Mouse (Mus musculus) cortical plate, adult 2 months (tissue): ENCODE data around the gene Gm21969. TPM values are rescaled to one million over a fixed set of nuclear protein-coding genes. Genes with fewer than 3 reads are reported as not detected.

ENCODE experiments used
- H3K27ac ChIP-seq: fragments of 200-500 bp; 2 replicates; pipeline ENCODE4 v1.5.1; 2012; ENCODE audit warnings: low read length, control low read depth, inconsistent platforms; ENCODE audit not compliant: insufficient read depth
- H3K4me1 ChIP-seq: fragments of 200-500 bp; 2 replicates; pipeline ENCODE4 v1.6.1; 2011; ENCODE audit warnings: low read length; ENCODE audit not compliant: control insufficient read depth, insufficient read depth
- H3K4me3 ChIP-seq: fragments of 200-500 bp; 2 replicates; pipeline ENCODE4 v1.5.1; 2011; ENCODE audit warnings: mild to moderate bottlenecking, low read length, control low read depth; ENCODE audit not compliant: insufficient read depth
- CTCF ChIP-seq: fragments of 200-500 bp; IDR thresholded peaks from 2 replicates; pipeline ENCODE4 v1.5.1; 2011; ENCODE audit warnings: mild to moderate bottlenecking, control low read depth, low read length; ENCODE audit not compliant: insufficient read depth; ENCODE audit errors: extremely low read depth
- POLR2A ChIP-seq: fragments of 200-500 bp; IDR thresholded peaks from 2 replicates; pipeline ENCODE4 v1.6.1; 2011; ENCODE audit warnings: mild to moderate bottlenecking, low read length, control low read depth; ENCODE audit not compliant: insufficient read depth; ENCODE audit errors: extremely low read depth
- polyA plus RNA-seq: library from polyadenylated mRNA; depleted of rRNA; stranded (reverse); fragments of >200 nt; gene quantifications from 2 replicates; pipeline ENCODE4 v1.2.3, GENCODE M21; 2012

Gene Gm21969
- polyA plus RNA-seq, 1 experiment, result not detected

- Histone ChIP-seq H3K4me1 (no peaks in the 10 kb centered on the region), H3K27ac (no peak overlapping the region), H3K4me3 (no peak overlapping the region)
- TF ChIP-seq CTCF, result no peak
- TF ChIP-seq POLR2A, result no peak
These were observed 37.8 kb downstream of the Gm21969 start for GRCm38 (mm10) chr4:139640775-139641174.

GRCm38 (mm10) chr4:139641829-139642425 lies 38.9 kb downstream of the Gm21969 start:
- TF ChIP-seq POLR2A, result no peak
- no peak for TF ChIP-seq CTCF
- H3K4me3 ChIP-seq, result no peak overlapping the region
- no peaks in the 10 kb centered on the region for H3K4me1 ChIP-seq
- H3K27ac ChIP-seq, result no peak overlapping the region

GRCm38 (mm10) chr4:139643972-139644371 lies 41.0 kb downstream of the Gm21969 start:
- Histone ChIP-seq H3K4me3 (no peak overlapping the region), H3K4me1 (no peaks in the 10 kb centered on the region), H3K27ac (no peak overlapping the region)
- TF ChIP-seq POLR2A, result no peak
- peak; percentile 93 for TF ChIP-seq CTCF

GRCm38 (mm10) chr4:139646916-139647315 lies 43.9 kb downstream of the Gm21969 start:
- Histone ChIP-seq H3K4me3 (no peak overlapping the region), H3K27ac (no peak overlapping the region), H3K4me1 (no peaks in the 10 kb centered on the region)
- TF ChIP-seq CTCF, result no peak; the same call in 1 of the 2 replicates
- no peak for TF ChIP-seq POLR2A

- TF ChIP-seq POLR2A (no peak), CTCF (no peak)
- Histone ChIP-seq H3K4me3 (no peak overlapping the region), H3K4me1 (no peaks in the 10 kb centered on the region), H3K27ac (no peak overlapping the region)
These were observed 47.2 kb downstream of the Gm21969 start for GRCm38 (mm10) chr4:139650086-139650743.

GRCm38 (mm10) chr4:139650907-139651306 lies 47.9 kb downstream of the Gm21969 start:
- no peak for TF ChIP-seq POLR2A
- no peak for TF ChIP-seq CTCF
- no peaks in the 10 kb centered on the region for H3K4me1 ChIP-seq
- H3K27ac ChIP-seq, result no peak overlapping the region
- H3K4me3 ChIP-seq, result no peak overlapping the region

- Histone ChIP-seq H3K27ac (no peak within 1 kb of the TSS), H3K4me3 (no peak within 1 kb of the TSS), H3K4me1 (no peaks in the 10 kb centered on the region)
- TF ChIP-seq POLR2A (no peak), CTCF (no peak)
These were observed 50.3 kb downstream of the Gm21969 start, which contains the start of gene Tas1r2 for GRCm38 (mm10) chr4:139653238-139653637. Tas1r2 (plus strand) TSS chr4:139653538.

GRCm38 (mm10) chr4:139661897-139662296 lies 58.9 kb downstream of the Gm21969 start:
- H3K4me1 ChIP-seq, result no peaks in the 10 kb centered on the region
- no peak for TF ChIP-seq CTCF
- TF ChIP-seq POLR2A, result no peak
- H3K4me3 ChIP-seq, result no peak overlapping the region
- no peak overlapping the region for H3K27ac ChIP-seq

GRCm38 (mm10) chr4:139667632-139668031 lies 64.6 kb downstream of the Gm21969 start:
- H3K4me3 ChIP-seq, result no peak overlapping the region
- TF ChIP-seq POLR2A (no peak), CTCF (no peak)
- no peaks in the 10 kb centered on the region for H3K4me1 ChIP-seq
- H3K27ac ChIP-seq, result no peak overlapping the region

- Histone ChIP-seq H3K4me1 (no peaks in the 10 kb centered on the region), H3K27ac (no peak overlapping the region), H3K4me3 (no peak overlapping the region)
- TF ChIP-seq POLR2A (no peak), CTCF (peak; percentile 88)
These were observed 66.9 kb downstream of the Gm21969 start for GRCm38 (mm10) chr4:139669847-139670246.

GRCm38 (mm10) chr4:139675696-139676095 lies 72.7 kb downstream of the Gm21969 start:
- Histone ChIP-seq H3K4me3 (no peak overlapping the region), H3K4me1 (no peaks in the 10 kb centered on the region), H3K27ac (no peak overlapping the region)
- no peak for TF ChIP-seq POLR2A
- TF ChIP-seq CTCF, result no peak
